Mouse (Mus musculus) CH12.LX (cell line): Measurements from ENCODE around the gene Nhsl2. TPM values are rescaled to one million over a fixed set of nuclear protein-coding genes. Genes with fewer than 3 reads are reported as not detected.

Source experiments
- DNase-seq: peaks from one replicate; pipeline ENCODE4 v3.0.0-alpha.2; 2013; ENCODE audit errors: extremely low read depth
- H3K27ac ChIP-seq: 2 replicates; pipeline ENCODE4 v1.5.1; 2012; ENCODE audit warnings: low read depth, mild to moderate bottlenecking, control low read depth, moderate library complexity; ENCODE audit not compliant: insufficient read depth
- H3K27me3 ChIP-seq: replicated peaks from 2 replicates; pipeline ENCODE3; 2012; ENCODE audit warnings: inconsistent platforms
- H3K36me3 ChIP-seq, 2 experiments: replicated peaks in 1 of 2; 2 replicates each; pipeline versions ENCODE3 to v1.6.1; 2012; ENCODE audit warnings: inconsistent platforms in 1 of 2, low read length in 1 of 2, mild to moderate bottlenecking in 1 of 2, mixed read lengths in 1 of 2, moderate library complexity in 1 of 2; ENCODE audit not compliant: control insufficient read depth in 1 of 2, insufficient read depth in 1 of 2
- H3K4me1 ChIP-seq, 2 experiments: 2 replicates each; pipeline ENCODE4 v1.6.1; 2012; ENCODE audit warnings: inconsistent platforms in 1 of 2, moderate library complexity in 1 of 2; ENCODE audit not compliant: insufficient read depth in 2 of 2, control insufficient read depth in 1 of 2
- H3K4me2 ChIP-seq: 2 replicates; pipeline ENCODE4 v1.6.1; 2012; ENCODE audit warnings: low read depth, mild to moderate bottlenecking, control low read depth; ENCODE audit not compliant: poor library complexity, insufficient read depth, severe bottlenecking
- H3K4me3 ChIP-seq, 3 experiments: fragments of 150-350 bp in 1 of 3; sonication (generic) in 1 of 3; replicated peaks in 1 of 3; 2 replicates each; pipeline versions ENCODE3 to v1.5.1; 2011 to 2012; ENCODE audit warnings: low read depth in 2 of 3, low read length in 2 of 3, mild to moderate bottlenecking in 2 of 3, moderate library complexity in 2 of 3, control low read depth in 1 of 3, improper control_type of control experiment in 1 of 3, inconsistent platforms in 1 of 3, mixed read lengths in 1 of 3; ENCODE audit not compliant: poor library complexity in 1 of 3
- H3K79me2 ChIP-seq: replicated peaks from 2 replicates; pipeline ENCODE4 v1.6.1; 2012; ENCODE audit warnings: mild to moderate bottlenecking, moderate library complexity; ENCODE audit not compliant: control insufficient read depth, poor library complexity, insufficient read depth, severe bottlenecking; ENCODE audit errors: extremely low read depth
- H3K9ac ChIP-seq: 2 replicates; pipeline ENCODE4 v1.6.1; 2012; ENCODE audit warnings: low read depth, mild to moderate bottlenecking, control low read depth, moderate library complexity; ENCODE audit not compliant: insufficient read depth
- H3K9me3 ChIP-seq: replicated peaks from 2 replicates; pipeline ENCODE3; 2012; ENCODE audit warnings: low read length, inconsistent platforms, mixed read lengths
- BHLHE40 ChIP-seq: IDR thresholded peaks from 2 replicates; pipeline ENCODE4 v1.6.1; 2011; ENCODE audit warnings: mild to moderate bottlenecking, low read depth, low read length, improper control_type of control experiment
- CHD1 ChIP-seq: IDR thresholded peaks from 2 replicates; pipeline ENCODE4 v1.6.1; 2012; ENCODE audit warnings: low read depth, low read length, improper control_type of control experiment, inconsistent platforms
- E2F4 ChIP-seq: IDR thresholded peaks from 2 replicates; pipeline ENCODE4 v1.6.1; 2011; ENCODE audit warnings: low read depth, low read length, improper control_type of control experiment; ENCODE audit not compliant: insufficient replicate concordance
- ELF1 ChIP-seq: IDR thresholded peaks from 2 replicates; pipeline ENCODE4 v1.6.1; 2014; ENCODE audit warnings: low read depth, mild to moderate bottlenecking, inconsistent platforms, low read length, improper control_type of control experiment
- EP300 ChIP-seq: IDR thresholded peaks from 2 replicates; pipeline ENCODE4 v1.6.1; 2011; ENCODE audit warnings: low read length, improper control_type of control experiment
- IRF4 ChIP-seq: IDR thresholded peaks from 2 replicates; pipeline ENCODE4 v1.6.1; 2014; ENCODE audit warnings: low read depth, mild to moderate bottlenecking, inconsistent platforms, low read length, improper control_type of control experiment
- JUND ChIP-seq: conservative IDR thresholded peaks from 2 replicates; pipeline ENCODE4 v1.6.1; 2011; ENCODE audit warnings: low read depth, low read length, improper control_type of control experiment
- MAFK ChIP-seq: IDR thresholded peaks from 2 replicates; pipeline ENCODE4 v1.6.1; 2011; ENCODE audit warnings: low read length, improper control_type of control experiment; ENCODE audit not compliant: insufficient replicate concordance
- MEF2A ChIP-seq: IDR thresholded peaks from 2 replicates; pipeline ENCODE4 v1.6.1; 2014; ENCODE audit warnings: low read depth, mild to moderate bottlenecking, inconsistent platforms, low read length, improper control_type of control experiment, borderline replicate concordance
- MXI1 ChIP-seq: IDR thresholded peaks from 2 replicates; pipeline ENCODE4 v1.6.1; 2011; ENCODE audit warnings: mild to moderate bottlenecking, low read depth, low read length, improper control_type of control experiment
- POLR2A ChIP-seq: IDR thresholded peaks from 2 replicates; pipeline ENCODE4 v1.6.1; 2011; ENCODE audit warnings: low read depth, mild to moderate bottlenecking, improper control_type of control experiment, low read length
- POLR2AphosphoS2 ChIP-seq: IDR thresholded peaks from 2 replicates; pipeline ENCODE4 v1.6.1; 2011; ENCODE audit warnings: low read depth, low read length, improper control_type of control experiment
- RCOR1 ChIP-seq: conservative IDR thresholded peaks from 2 replicates; pipeline ENCODE4 v1.6.1; 2012; ENCODE audit warnings: low read depth, mild to moderate bottlenecking, inconsistent platforms, low read length, improper control_type of control experiment
- SIN3A ChIP-seq: IDR thresholded peaks from 2 replicates; pipeline ENCODE4 v1.6.1; 2012; ENCODE audit warnings: low read length, improper control_type of control experiment, inconsistent platforms
- SMC3 ChIP-seq: IDR thresholded peaks from 2 replicates; pipeline ENCODE4 v1.6.1; 2011; ENCODE audit warnings: low read depth, low read length, improper control_type of control experiment
- TBP ChIP-seq: conservative IDR thresholded peaks from 2 replicates; pipeline ENCODE4 v1.6.1; 2011; ENCODE audit warnings: low read depth, low read length, improper control_type of control experiment
- TCF12 ChIP-seq: IDR thresholded peaks from 2 replicates; pipeline ENCODE4 v1.6.1; 2014; ENCODE audit warnings: low read depth, mild to moderate bottlenecking, inconsistent platforms, low read length, improper control_type of control experiment
- UBTF ChIP-seq: IDR thresholded peaks from 2 replicates; pipeline ENCODE4 v1.6.1; 2012; ENCODE audit warnings: low read depth, mild to moderate bottlenecking, inconsistent platforms, low read length, improper control_type of control experiment, moderate library complexity
- USF1 ChIP-seq: IDR thresholded peaks from 2 replicates; pipeline ENCODE4 v1.6.1; 2014; ENCODE audit warnings: low read depth, mild to moderate bottlenecking, inconsistent platforms, low read length, improper control_type of control experiment
- ZKSCAN1 ChIP-seq: IDR thresholded peaks from 2 replicates; pipeline ENCODE4 v1.6.1; 2012; ENCODE audit warnings: low read depth, inconsistent platforms, low read length, improper control_type of control experiment, borderline replicate concordance
- ZMIZ1 ChIP-seq: IDR thresholded peaks from 2 replicates; pipeline ENCODE4 v1.6.1; 2012; ENCODE audit warnings: low read depth, mild to moderate bottlenecking, inconsistent platforms, low read length, improper control_type of control experiment
- dilution Hi-C: fragments of 300-500 bp; cut with MboI; formaldehyde crosslinking; loops from 2 replicates; pipeline ENCODE4 v1.14.3; 2020; ENCODE audit warnings: low sequenced_read_pairs; ENCODE audit not compliant: extremely low pct_unique_long_range_greater_than_20kb, extremely low pct_ligation_motif_present
- in situ Hi-C: fragments of 300-500 bp; cut with MboI; formaldehyde crosslinking; loops from 3 replicates; pipeline ENCODE4 v1.14.3; 2019; ENCODE audit warnings: low sequenced_read_pairs, low pct_ligation_motif_present, low pct_unique_long_range_greater_than_20kb, mixed read lengths
- polyA plus RNA-seq: library from polyadenylated mRNA; unstranded; fragments of >175 nt; gene quantifications from 2 replicates; pipeline ENCODE4 v1.2.1, GENCODE M21; 2012; ENCODE audit warnings: low read depth; ENCODE audit not compliant: insufficient read length
- total RNA-seq, 2 experiments: library from RNA; depleted of rRNA; stranded (reverse); fragments of 300-350 nt in 1 of 2; fragments of >200 nt in 1 of 2; gene quantifications; 2 replicates each; pipeline ENCODE4 v1.2.3; 2012 to 2014

The Nhsl2 gene
- total and polyA plus RNA-seq, 3 experiments: 0.10 to 0.17 TPM; not detected in 1

- in situ Hi-C loops: no loop called here
- Histone ChIP-seq H3K79me2 (no peaks in the 10 kb centered on the region), H3K4me2 (no peak overlapping the region), H3K4me3 (no peak overlapping the region), H3K4me1 (no peaks in the 10 kb centered on the region), H3K9me3 (no peaks in the 10 kb centered on the region), H3K27ac (no peak overlapping the region), H3K9ac (no peak overlapping the region), H3K36me3 (no peaks in the 10 kb centered on the region), H3K27me3 (no peaks in the 10 kb centered on the region)
- dilution Hi-C loops: no loop called here
- no peak for TF ChIP-seq RCOR1
- no peak for TF ChIP-seq CHD1
- TF ChIP-seq MEF2A: no peak
- no peak for DNase-seq
Observed at GRCm38 (mm10) chrX:102017213-102017923, 168.2 kb downstream of the Nhsl2 start.

GRCm38 (mm10) chrX:102018890-102019289 lies 169.7 kb downstream of the Nhsl2 start:
- no peak overlapping the region for H3K27ac ChIP-seq
- in situ Hi-C loops (no loop called here), dilution Hi-C loops (no loop called here)
- no peaks in the 10 kb centered on the region for H3K4me1 ChIP-seq
- no peaks in the 10 kb centered on the region for H3K27me3 ChIP-seq
- H3K36me3 ChIP-seq: no peaks in the 10 kb centered on the region
- H3K4me2 ChIP-seq: no peak overlapping the region
- no peak for DNase-seq
- H3K9me3 ChIP-seq: no peaks in the 10 kb centered on the region
- H3K79me2 ChIP-seq: no peaks in the 10 kb centered on the region
- no peak overlapping the region for H3K9ac ChIP-seq
- H3K4me3 ChIP-seq: no peak overlapping the region
- no peak for TF ChIP-seq UBTF
- TF ChIP-seq TCF12: no peak
- TF ChIP-seq E2F4: no peak
- no peak for TF ChIP-seq MXI1
- TF ChIP-seq JUND: no peak
- no peak for TF ChIP-seq MAFK
- TF ChIP-seq TBP: no peak
- no peak for TF ChIP-seq ZMIZ1
- no peak for TF ChIP-seq POLR2A
- no peak for TF ChIP-seq ZKSCAN1
- TF ChIP-seq USF1: no peak
- TF ChIP-seq MEF2A: no peak
- no peak for TF ChIP-seq EP300
- TF ChIP-seq SMC3: no peak
- no peak for TF ChIP-seq ELF1
- TF ChIP-seq IRF4: no peak
- TF ChIP-seq RCOR1: no peak
- no peak for TF ChIP-seq POLR2AphosphoS2
- TF ChIP-seq SIN3A: no peak
- TF ChIP-seq BHLHE40: no peak
- TF ChIP-seq, all 38 proteins: peak for 0
